Mouse (Mus musculus) spleen, adult 2 months (tissue): ENCODE measurements around the gene Klrb1b.

Source experiments
- CTCF ChIP-seq: fragments of 200-500 bp; IDR thresholded peaks from 2 replicates; pipeline ENCODE4 v1.5.1; 2011; ENCODE audit warnings: mild to moderate bottlenecking, inconsistent platforms; ENCODE audit not compliant: insufficient read depth, insufficient read length, insufficient replicate concordance; ENCODE audit errors: extremely low read depth
- POLR2A ChIP-seq: fragments of 200-500 bp; IDR thresholded peaks from 2 replicates; pipeline ENCODE4 v1.6.1; 2011; ENCODE audit warnings: low read depth, low read length, inconsistent platforms

GRCm38 (mm10) chr6:128871910-128872610 lies 45.9 kb upstream of the Klrb1b start:
- TF ChIP-seq CTCF = no peak
- no peak for TF ChIP-seq POLR2A
